Mouse (Mus musculus) intestine, embryonic 15.5 days (tissue): Measurements from ENCODE around the gene Itpr2. TPM values are rescaled to one million over a fixed set of nuclear protein-coding genes. Genes with fewer than 3 reads are reported as not detected.

Experiments used
- ATAC-seq: fragments of 200-750 bp; cut with Nextera tagmentation; 2 replicates; pipeline ENCODE4 v1.8.0; 2017; ENCODE audit warnings: moderate TSS enrichment, moderate library complexity
- H3K27ac ChIP-seq: fragments of 300-500 bp; sonication (generic); 2 replicates; pipeline ENCODE4 v1.5.1; 2015; ENCODE audit warnings: mild to moderate bottlenecking, inconsistent platforms
- H3K27me3 ChIP-seq: fragments of 300-500 bp; sonication (generic); replicated peaks from 2 replicates; pipeline ENCODE4 v1.6.1; 2015; ENCODE audit warnings: inconsistent platforms
- H3K36me3 ChIP-seq: fragments of 300-500 bp; sonication (generic); 2 replicates; pipeline ENCODE4 v1.6.1; 2015; ENCODE audit warnings: inconsistent platforms
- H3K4me1 ChIP-seq: fragments of 300-500 bp; sonication (generic); replicated peaks from 2 replicates; pipeline ENCODE4 v1.6.1; 2015; ENCODE audit warnings: inconsistent platforms
- H3K4me2 ChIP-seq: fragments of 300-500 bp; sonication (generic); replicated peaks from 2 replicates; pipeline ENCODE4 v1.6.1; 2015; ENCODE audit warnings: mild to moderate bottlenecking, inconsistent platforms
- H3K4me3 ChIP-seq: fragments of 300-500 bp; sonication (generic); replicated peaks from 2 replicates; pipeline ENCODE4 v1.5.1; 2015; ENCODE audit warnings: inconsistent platforms
- H3K9ac ChIP-seq: fragments of 300-500 bp; sonication (generic); 2 replicates; pipeline ENCODE4 v1.6.1; 2015; ENCODE audit warnings: inconsistent platforms
- H3K9me3 ChIP-seq: fragments of 300-500 bp; sonication (generic); 2 replicates; pipeline ENCODE4 v1.6.1; 2016; ENCODE audit warnings: inconsistent platforms
- WGBS: fragments of 180-500 bp; shearing (Covaris S2); methylation state at CpG from one replicate; pipeline ENCODE4 v1.1.7; 2015; 5-methylcytosine and 5-hydroxymethylcytosine counted together
- polyA plus RNA-seq: library from polyadenylated mRNA; unstranded; fragments of >200 nt; fragmentation: Nextera tagmentation; extraction: Ambion mirVana; gene quantifications from 2 replicates; pipeline ENCODE4 v1.2.1, GENCODE M21; 2015

Gene Itpr2
- polyA plus RNA-seq, 1 experiment from 2014 or later = 8.8 TPM

DNA sequence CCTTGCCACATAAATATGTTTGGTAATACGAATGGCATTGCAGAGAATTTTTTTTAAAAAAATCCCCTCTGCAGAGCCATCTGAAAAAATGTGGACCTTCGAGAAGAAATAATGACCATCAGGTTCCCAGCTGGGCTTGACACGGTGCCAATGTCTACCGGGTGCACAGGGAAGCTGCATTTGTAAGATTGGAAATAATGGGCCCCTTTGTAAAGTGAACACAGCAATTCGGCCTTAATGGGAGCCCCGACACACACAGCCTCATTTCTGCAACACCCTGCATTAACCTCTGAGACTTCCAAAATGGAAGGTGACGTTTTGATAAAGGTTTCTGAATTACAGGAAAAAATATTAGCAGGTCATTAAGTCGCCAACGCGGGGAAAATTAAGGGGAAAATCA lies 97.9 kb downstream of the Itpr2 start:
- Histone ChIP-seq H3K4me3 (no peak overlapping the region), H3K36me3 (no peaks in the 10 kb centered on the region), H3K27me3 (no peaks in the 10 kb centered on the region), H3K27ac (no peak overlapping the region), H3K9me3 (no peaks in the 10 kb centered on the region), H3K4me2 (no peak overlapping the region), H3K9ac (no peak overlapping the region), H3K4me1 (0 out of 2 replicates have a peak, but pooled peaks cover 8% of the 10 kb centered on the region)
- ATAC-seq = no peak
- WGBS = 72% methylated on average over 10 of the region's 10 CpGs

DNA sequence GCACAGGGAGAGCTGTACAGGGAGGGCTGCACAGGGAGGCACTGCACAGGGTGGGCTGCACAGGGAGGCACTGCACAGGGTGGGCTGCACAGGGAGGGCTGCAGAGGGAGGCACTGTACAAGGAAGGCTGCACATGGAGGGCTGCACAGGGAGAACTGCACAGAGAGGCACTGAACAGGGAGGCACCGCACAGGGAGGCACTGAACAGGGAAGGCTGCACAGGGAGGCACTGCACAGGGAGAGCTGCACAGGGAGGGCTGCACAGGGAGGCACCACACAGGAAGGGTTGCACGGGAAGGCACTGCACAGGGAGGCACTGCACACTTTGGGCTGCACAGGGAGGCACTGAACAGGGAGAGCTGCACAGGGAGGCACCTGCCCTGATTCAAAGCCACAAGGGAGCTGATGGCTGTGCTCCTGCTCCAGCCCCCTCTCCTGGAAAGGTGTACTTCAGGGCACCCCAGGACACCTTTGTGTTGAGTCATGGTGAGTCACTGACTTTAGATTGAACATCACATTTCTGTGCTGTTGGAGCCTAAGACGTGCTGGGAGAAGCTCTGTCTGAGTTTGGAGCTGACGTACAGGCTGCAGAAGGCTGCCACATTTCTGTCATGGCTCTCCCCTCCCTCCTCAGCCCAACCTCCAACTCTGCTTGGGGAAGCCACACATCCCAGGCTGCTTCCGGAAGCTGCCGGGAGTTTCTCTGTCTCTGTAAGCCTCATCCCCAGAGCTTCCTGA lies 98.9 kb downstream of the Itpr2 start:
- 38% methylated on average over 6 of the region's 6 CpGs for WGBS
- Histone ChIP-seq H3K9me3 (no peaks in the 10 kb centered on the region), H3K27me3 (no peaks in the 10 kb centered on the region), H3K36me3 (no peaks in the 10 kb centered on the region), H3K4me3 (no peak overlapping the region), H3K9ac (no peak overlapping the region), H3K4me1 (0 out of 2 replicates have a peak, but pooled peaks cover 8% of the 10 kb centered on the region), H3K4me2 (0 out of 2 replicates have a peak overlapping the region, but pooled peaks have one; percentile 0), H3K27ac (no peak overlapping the region)
- ATAC-seq = peak; percentile 51; the same call in 1 of the 2 replicates

DNA sequence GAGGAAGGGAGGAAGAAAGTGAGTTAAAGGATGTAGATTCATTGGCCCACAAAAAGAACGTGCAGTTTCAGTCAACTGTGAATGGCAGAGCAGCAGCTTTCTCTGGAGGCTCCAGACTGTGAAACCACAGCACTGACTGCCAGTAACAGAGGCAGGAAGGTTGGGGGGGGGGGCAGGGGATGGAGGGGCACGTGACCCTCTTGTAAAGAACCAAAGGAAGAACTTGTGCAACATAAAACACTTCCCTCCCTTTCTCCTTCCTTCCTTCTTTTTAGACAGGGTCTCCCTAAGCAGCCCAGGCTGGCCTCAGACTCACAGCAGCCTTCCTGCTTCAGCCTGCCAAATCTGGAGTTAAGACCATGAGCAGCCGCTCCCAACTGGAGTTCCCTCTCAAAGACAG lies 104.2 kb downstream of the Itpr2 start:
- no peak overlapping the region for H3K27ac ChIP-seq
- H3K9ac ChIP-seq = no peak overlapping the region
- no peaks in the 10 kb centered on the region for H3K36me3 ChIP-seq
- H3K27me3 ChIP-seq = no peaks in the 10 kb centered on the region
- no peak for ATAC-seq
- 78% methylated on average over 3 of the region's 3 CpGs for WGBS
- no peak overlapping the region for H3K4me2 ChIP-seq
- 0 out of 2 replicates have a peak, but pooled peaks cover under 1% of the 10 kb centered on the region for H3K4me1 ChIP-seq
- H3K4me3 ChIP-seq = no peak overlapping the region
- H3K9me3 ChIP-seq = no peaks in the 10 kb centered on the region

DNA sequence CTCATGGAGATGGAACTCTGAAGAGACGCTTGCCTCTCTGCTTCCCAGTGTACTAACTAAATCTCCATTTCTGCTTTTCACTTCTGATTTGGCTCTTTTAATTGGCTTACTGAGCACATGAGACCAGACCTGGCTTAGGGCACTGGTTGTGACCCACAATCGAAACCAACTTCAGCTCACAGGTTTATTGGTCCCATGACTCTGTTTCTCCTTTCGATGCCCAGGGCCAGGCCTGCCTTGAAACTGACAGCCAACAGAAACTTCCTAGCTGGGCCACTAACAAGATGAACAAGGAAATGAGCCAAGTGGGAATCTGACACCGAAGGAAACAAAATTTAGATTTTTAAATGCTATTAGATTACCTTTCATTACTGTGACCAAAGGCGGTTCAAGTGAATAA lies 105.8 kb downstream of the Itpr2 start:
- no peak overlapping the region for H3K4me2 ChIP-seq
- 92% methylated on average over 5 of the region's 5 CpGs for WGBS
- H3K9me3 ChIP-seq = no peaks in the 10 kb centered on the region
- H3K9ac ChIP-seq = no peak overlapping the region
- H3K27ac ChIP-seq = no peak overlapping the region
- no peaks in the 10 kb centered on the region for H3K27me3 ChIP-seq
- no peak for ATAC-seq
- no peaks in the 10 kb centered on the region for H3K4me1 ChIP-seq
- no peaks in the 10 kb centered on the region for H3K36me3 ChIP-seq
- H3K4me3 ChIP-seq = no peak overlapping the region

GRCm38 (mm10) chr6:146395616-146396015 lies 106.4 kb downstream of the Itpr2 start:
- 88% methylated on average over 4 of the region's 4 CpGs for WGBS

DNA sequence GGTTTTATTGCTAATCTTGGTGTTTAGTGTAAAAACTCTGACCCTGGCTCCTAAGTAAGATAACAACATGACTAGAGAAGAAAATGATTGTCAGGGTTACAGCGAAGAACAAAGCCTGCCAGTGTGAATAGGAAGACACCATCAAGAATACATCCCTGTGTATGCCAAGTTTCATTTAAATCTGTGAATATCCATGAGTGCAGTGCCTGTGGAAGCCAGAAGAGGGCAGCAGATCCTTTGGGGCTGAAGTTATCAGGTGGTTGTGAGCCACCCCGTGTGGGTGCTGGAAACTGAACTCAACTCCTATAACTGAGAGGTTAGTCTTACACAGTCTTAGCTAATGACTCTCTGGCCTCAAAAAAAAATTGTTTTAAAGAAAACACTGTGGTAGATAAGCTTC lies 109.8 kb downstream of the Itpr2 start:
- Histone ChIP-seq H3K36me3 (no peaks in the 10 kb centered on the region), H3K27me3 (no peaks in the 10 kb centered on the region)
- 84% methylated on average over 2 of the region's 2 CpGs for WGBS

More at GRCm38 (mm10) chr6:146395616-146396015, 106.4 kb downstream of the Itpr2 start:
- Histone ChIP-seq H3K27ac (no peak overlapping the region), H3K27me3 (no peaks in the 10 kb centered on the region), H3K9me3 (no peaks in the 10 kb centered on the region), H3K4me1 (no peaks in the 10 kb centered on the region), H3K36me3 (no peaks in the 10 kb centered on the region), H3K4me3 (no peak overlapping the region), H3K9ac (no peak overlapping the region), H3K4me2 (no peak overlapping the region)
- ATAC-seq = no peak

DNA sequence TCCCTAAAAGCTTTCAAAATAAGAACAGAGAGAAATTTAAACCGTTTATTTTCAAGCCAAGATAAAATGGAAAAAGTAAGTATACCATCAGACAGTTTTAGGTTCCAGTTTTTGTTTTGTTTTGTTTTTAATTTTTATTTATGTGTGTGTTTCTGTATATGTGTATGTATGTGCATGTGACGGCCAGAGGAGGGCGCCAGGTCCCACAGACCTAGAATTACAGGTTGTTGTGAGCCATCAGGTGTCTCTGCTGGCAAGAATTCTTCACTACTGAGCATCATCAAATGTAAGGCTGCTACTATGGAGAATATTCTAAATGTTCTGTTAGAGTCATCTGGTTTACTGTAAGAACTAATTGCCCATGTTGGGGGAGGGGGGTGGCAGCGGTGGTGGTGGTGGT lies 111.9 kb downstream of the Itpr2 start:
- WGBS = 87% methylated on average over 4 of the region's 4 CpGs
- Histone ChIP-seq H3K27me3 (no peaks in the 10 kb centered on the region), H3K36me3 (no peaks in the 10 kb centered on the region), H3K9ac (no peak overlapping the region), H3K4me1 (peaks cover 4% of the 10 kb centered on the region; the same call in 1 of the 2 replicates), H3K4me2 (no peak overlapping the region), H3K27ac (no peak overlapping the region), H3K9me3 (no peaks in the 10 kb centered on the region), H3K4me3 (no peak overlapping the region)
- no peak for ATAC-seq

More for the DNA sequence above, 109.8 kb downstream of the Itpr2 start:
- no peak for ATAC-seq
- H3K9ac ChIP-seq = no peak overlapping the region
- no peaks in the 10 kb centered on the region for H3K4me1 ChIP-seq
- no peaks in the 10 kb centered on the region for H3K9me3 ChIP-seq
- no peak overlapping the region for H3K4me3 ChIP-seq
- no peak overlapping the region for H3K27ac ChIP-seq
- H3K4me2 ChIP-seq = no peak overlapping the region

DNA sequence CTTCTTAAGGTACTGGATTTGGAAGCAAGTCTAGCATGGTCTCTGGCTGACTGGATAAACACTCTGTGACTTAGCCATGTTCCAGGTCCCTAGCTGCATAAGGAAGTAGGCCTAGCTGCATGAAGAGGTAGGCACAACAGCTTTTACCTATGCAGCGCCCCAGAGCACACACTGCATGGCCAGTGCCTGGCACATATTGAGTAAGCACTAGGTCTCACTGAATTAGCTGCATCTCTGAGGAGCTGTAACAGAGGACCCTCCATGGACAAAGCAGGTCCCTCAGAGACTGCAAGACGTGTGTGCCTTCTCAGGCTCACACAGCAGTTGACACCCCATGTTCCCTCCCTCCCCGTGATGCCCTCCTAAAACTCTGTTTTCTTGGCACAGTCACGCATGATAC lies 114.0 kb downstream of the Itpr2 start:
- H3K4me3 ChIP-seq = no peak overlapping the region
- ATAC-seq = no peak
- H3K9me3 ChIP-seq = no peaks in the 10 kb centered on the region
- H3K4me1 ChIP-seq = peaks cover 4% of the 10 kb centered on the region; the same call in 1 of the 2 replicates
- H3K9ac ChIP-seq = no peak overlapping the region
- no peak overlapping the region for H3K27ac ChIP-seq
- no peak overlapping the region for H3K4me2 ChIP-seq
- no peaks in the 10 kb centered on the region for H3K27me3 ChIP-seq
- no peaks in the 10 kb centered on the region for H3K36me3 ChIP-seq
- WGBS = 92% methylated on average over 4 of the region's 4 CpGs

- peak; percentile 45; the same call in 1 of the 2 replicates for ATAC-seq
- 46% methylated on average over 6 of the region's 6 CpGs for WGBS
Observed at GRCm38 (mm10) chr6:146387039-146387713, 114.8 kb downstream of the Itpr2 start.

GRCm38 (mm10) chr6:146379263-146379662 lies 122.8 kb downstream of the Itpr2 start:
- H3K27me3 ChIP-seq = no peaks in the 10 kb centered on the region
- no peak overlapping the region for H3K4me2 ChIP-seq
- H3K4me1 ChIP-seq = no peaks in the 10 kb centered on the region
- no peak for ATAC-seq
- H3K4me3 ChIP-seq = no peak overlapping the region
- H3K9me3 ChIP-seq = no peaks in the 10 kb centered on the region
- H3K27ac ChIP-seq = no peak overlapping the region
- WGBS = 88% methylated on average over 8 of the region's 8 CpGs
- no peaks in the 10 kb centered on the region for H3K36me3 ChIP-seq
- no peak overlapping the region for H3K9ac ChIP-seq

More at GRCm38 (mm10) chr6:146387039-146387713, 114.8 kb downstream of the Itpr2 start:
- Histone ChIP-seq H3K4me1 (peaks cover 4% of the 10 kb centered on the region; the same call in 1 of the 2 replicates), H3K4me3 (no peak overlapping the region), H3K36me3 (no peaks in the 10 kb centered on the region), H3K9ac (no peak overlapping the region), H3K27me3 (no peaks in the 10 kb centered on the region), H3K4me2 (no peak overlapping the region), H3K27ac (no peak overlapping the region; the same call in 1 of the 2 replicates), H3K9me3 (no peaks in the 10 kb centered on the region)

DNA sequence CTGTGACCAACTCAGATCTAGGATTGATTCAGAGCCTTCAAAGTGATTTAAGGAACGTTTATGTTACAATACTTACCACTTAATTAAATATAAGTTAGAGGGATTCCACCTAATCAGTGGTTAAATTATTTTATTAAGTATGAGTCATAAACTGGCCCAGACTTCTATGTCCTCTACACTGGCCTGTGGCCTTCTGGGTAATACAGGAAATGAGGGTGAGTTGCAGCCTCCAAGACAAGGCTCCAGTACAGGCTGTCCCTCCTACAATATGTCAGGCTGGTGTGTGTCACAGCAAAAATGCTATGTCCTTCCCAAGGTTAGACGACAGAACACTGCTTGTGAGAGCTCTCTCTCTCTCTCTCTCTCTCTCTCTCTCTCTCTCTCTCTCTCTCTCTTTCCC lies 130.5 kb downstream of the Itpr2 start:
- Histone ChIP-seq H3K36me3 (0 out of 2 replicates have a peak, but pooled peaks cover 3% of the 10 kb centered on the region), H3K9ac (no peak overlapping the region), H3K27me3 (no peaks in the 10 kb centered on the region), H3K9me3 (no peaks in the 10 kb centered on the region), H3K27ac (no peak overlapping the region), H3K4me2 (no peak overlapping the region), H3K4me1 (no peaks in the 10 kb centered on the region), H3K4me3 (no peak overlapping the region)
- WGBS = 54% methylated on average over 2 of the region's 2 CpGs
- no peak for ATAC-seq

- no peak overlapping the region for H3K27ac ChIP-seq
- H3K9me3 ChIP-seq = no peaks in the 10 kb centered on the region
- WGBS = 82% methylated on average over 4 of the region's 4 CpGs
- H3K9ac ChIP-seq = no peak overlapping the region
- no peaks in the 10 kb centered on the region for H3K36me3 ChIP-seq
- ATAC-seq = no peak
- H3K4me3 ChIP-seq = no peak overlapping the region
- H3K27me3 ChIP-seq = no peaks in the 10 kb centered on the region
- H3K4me2 ChIP-seq = no peak overlapping the region
- 0 out of 2 replicates have a peak, but pooled peaks cover under 1% of the 10 kb centered on the region for H3K4me1 ChIP-seq
Observed at GRCm38 (mm10) chr6:146366180-146366579, 135.8 kb downstream of the Itpr2 start.
